Mouse (Mus musculus): Measurements from ENCODE around the gene Tnfaip8l1. TPM values are rescaled to one million over a fixed set of nuclear protein-coding genes. Genes with fewer than 3 reads are reported as not detected.
A peak's percentile ranks its signal among the peaks of the same experiment; 100 is the strongest.

Gene Tnfaip8l1
- polyA plus RNA-seq, 1 experiment from 2014 or later, result 6.5 TPM

- H3K9ac ChIP-seq, result peak within 1 kb of the TSS; percentile 75
- peak within 1 kb of the TSS; percentile 98 for H3K4me2 ChIP-seq
- H3K27ac ChIP-seq (replicated peaks), result no peak within 1 kb of the TSS
- WGBS, result 1% methylated on average over 77 of the region's 79 CpGs
- H3K36me3 ChIP-seq, result no peaks in the 10 kb centered on the region
- no peaks in the 10 kb centered on the region for H3K9me3 ChIP-seq
- peak within 1 kb of the TSS; percentile 66 for H3K4me3 ChIP-seq
- H3K4me1 ChIP-seq, result peaks cover 27% of the 10 kb centered on the region
- peaks cover 89% of the 10 kb centered on the region for H3K27me3 ChIP-seq (replicated peaks)
- no peak for ATAC-seq (ENCODE audit: extremely low read depth, insufficient number of reproducible peaks, low FRiP score, low TSS enrichment)
Observed at GRCm38 (mm10) chr17:56139858-56140595, 22.2 kb upstream of the Tnfaip8l1 start, which contains the start of gene Sema6b. Sema6b (minus strand) TSS chr17:56140343.

- Histone ChIP-seq H3K9me3 (no peaks in the 10 kb centered on the region), H3K27me3 (replicated peaks) (peaks cover 99% of the 10 kb centered on the region), H3K4me1 (peaks cover 27% of the 10 kb centered on the region), H3K9ac (peak overlapping the region; percentile 59), H3K4me3 (peak overlapping the region; percentile 49), H3K27ac (replicated peaks) (no peak overlapping the region), H3K36me3 (no peaks in the 10 kb centered on the region), H3K4me2 (peak overlapping the region; percentile 73)
- WGBS, result 2% methylated on average over 42 of the region's 47 CpGs
- ATAC-seq (ENCODE audit: extremely low read depth, insufficient number of reproducible peaks, low FRiP score, low TSS enrichment), result no peak
Observed at GRCm38 (mm10) chr17:56141702-56142605, 20.3 kb upstream of the Tnfaip8l1 start.

- no peak for ATAC-seq (ENCODE audit: extremely low read depth, insufficient number of reproducible peaks, low FRiP score, low TSS enrichment)
- Histone ChIP-seq H3K9ac (no peak overlapping the region), H3K27me3 (replicated peaks) (peaks cover 100% of the 10 kb centered on the region), H3K36me3 (no peaks in the 10 kb centered on the region), H3K27ac (replicated peaks) (no peak overlapping the region), H3K9me3 (no peaks in the 10 kb centered on the region), H3K4me3 (no peak overlapping the region), H3K4me1 (peaks cover 28% of the 10 kb centered on the region), H3K4me2 (no peak overlapping the region)
- WGBS, result 64% methylated on average over 9 of the region's 9 CpGs
Observed at GRCm38 (mm10) chr17:56144546-56144945, 17.7 kb upstream of the Tnfaip8l1 start.

DNA sequence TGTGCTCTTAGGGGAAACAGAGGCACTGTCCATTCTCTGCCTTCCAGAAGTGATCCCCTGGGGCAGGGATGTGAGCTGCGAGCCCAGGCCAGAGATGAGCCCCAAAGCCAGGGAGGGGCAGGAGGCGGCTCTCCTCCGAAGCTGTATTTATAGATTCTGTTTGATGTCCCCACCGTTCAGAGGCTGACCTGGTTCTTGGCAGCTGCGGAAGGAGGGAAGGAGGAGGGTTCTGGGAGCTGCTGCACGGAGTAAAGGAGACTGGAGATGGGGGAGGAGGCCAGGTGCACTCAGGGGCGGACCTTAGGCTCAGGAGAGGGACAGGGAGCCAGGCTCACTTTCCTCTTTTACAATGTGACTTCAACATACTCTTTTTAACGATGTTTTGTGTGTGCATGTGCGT lies 16.1 kb upstream of the Tnfaip8l1 start:
- no peak overlapping the region for H3K9ac ChIP-seq
- no peaks in the 10 kb centered on the region for H3K9me3 ChIP-seq
- no peak overlapping the region for H3K4me3 ChIP-seq
- ATAC-seq (ENCODE audit: extremely low read depth, insufficient number of reproducible peaks, low FRiP score, low TSS enrichment), result no peak
- H3K4me2 ChIP-seq, result no peak overlapping the region
- H3K27ac ChIP-seq (replicated peaks), result no peak overlapping the region
- H3K27me3 ChIP-seq (replicated peaks), result peaks cover 100% of the 10 kb centered on the region
- no peaks in the 10 kb centered on the region for H3K36me3 ChIP-seq
- H3K4me1 ChIP-seq, result peaks cover 24% of the 10 kb centered on the region
- 13% methylated on average over 9 of the region's 9 CpGs for WGBS

- peaks cover 98% of the 10 kb centered on the region for H3K27me3 ChIP-seq (replicated peaks)
Observed at GRCm38 (mm10) chr17:56147420-56147819, 14.9 kb upstream of the Tnfaip8l1 start.

GRCm38 (mm10) chr17:56148280-56148679 lies 14.0 kb upstream of the Tnfaip8l1 start:
- ATAC-seq (ENCODE audit: extremely low read depth, insufficient number of reproducible peaks, low FRiP score, low TSS enrichment), result no peak
- 0 out of 2 replicates have a peak overlapping the region, but pooled peaks have one; percentile 44 for H3K4me2 ChIP-seq
- peaks cover 11% of the 10 kb centered on the region for H3K4me1 ChIP-seq
- 19% methylated on average over 9 of the region's 9 CpGs for WGBS
- H3K4me3 ChIP-seq, result no peak overlapping the region
- H3K9ac ChIP-seq, result no peak overlapping the region
- no peaks in the 10 kb centered on the region for H3K9me3 ChIP-seq
- peaks cover 98% of the 10 kb centered on the region for H3K27me3 ChIP-seq (replicated peaks)
- no peak overlapping the region for H3K27ac ChIP-seq (replicated peaks)
- no peaks in the 10 kb centered on the region for H3K36me3 ChIP-seq

More at GRCm38 (mm10) chr17:56147420-56147819, 14.9 kb upstream of the Tnfaip8l1 start:
- H3K27ac ChIP-seq (replicated peaks), result no peak overlapping the region
- peaks cover 12% of the 10 kb centered on the region for H3K4me1 ChIP-seq
- no peak for ATAC-seq (ENCODE audit: extremely low read depth, insufficient number of reproducible peaks, low FRiP score, low TSS enrichment)
- H3K36me3 ChIP-seq, result no peaks in the 10 kb centered on the region
- H3K4me2 ChIP-seq, result no peak overlapping the region
- H3K9ac ChIP-seq, result no peak overlapping the region
- no peaks in the 10 kb centered on the region for H3K9me3 ChIP-seq
- 46% methylated on average over 12 of the region's 12 CpGs for WGBS
- no peak overlapping the region for H3K4me3 ChIP-seq

DNA sequence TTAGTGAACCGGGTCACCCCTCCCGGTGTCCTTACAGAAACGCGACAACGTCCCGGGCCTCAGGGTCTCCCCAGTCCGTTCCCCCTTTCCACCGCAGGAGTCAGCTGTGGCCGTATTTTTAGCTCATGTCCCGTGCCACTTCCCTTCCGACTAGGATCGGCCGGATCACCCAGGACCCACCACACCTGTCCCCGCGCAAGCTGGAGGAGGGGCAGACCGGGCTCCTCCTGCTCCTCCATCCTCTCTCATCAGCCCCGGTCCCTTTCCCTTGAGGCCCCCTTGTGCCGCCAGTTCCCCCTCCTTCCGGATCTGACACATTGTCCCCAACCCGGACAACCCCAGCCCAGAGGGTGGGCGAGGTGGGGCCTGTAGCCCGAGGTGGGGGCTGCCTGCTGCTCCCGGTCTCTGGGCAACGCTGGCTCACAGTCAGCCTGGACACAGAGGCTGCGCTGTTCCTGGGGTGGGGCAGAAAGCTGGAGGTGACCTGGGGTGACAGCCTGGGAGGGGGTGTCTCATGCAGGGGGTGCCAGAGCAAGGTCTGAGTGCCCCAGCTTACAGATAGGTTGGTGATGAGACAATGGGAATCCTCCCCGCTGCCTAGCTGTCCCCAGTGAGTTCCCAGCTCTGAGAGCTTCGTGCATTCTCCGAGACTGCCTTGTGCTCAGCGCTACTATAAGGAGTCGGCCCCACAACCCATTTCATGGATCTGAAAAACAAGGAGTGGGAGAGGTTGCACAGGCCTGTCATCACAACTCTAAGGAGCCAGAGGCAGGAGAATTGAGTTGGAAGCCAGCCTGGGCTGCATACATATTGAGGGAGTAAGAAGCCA lies 13.3 kb upstream of the Tnfaip8l1 start:
- H3K36me3 ChIP-seq, result no peaks in the 10 kb centered on the region
- H3K9me3 ChIP-seq, result no peaks in the 10 kb centered on the region
- H3K27me3 ChIP-seq (replicated peaks), result peaks cover 98% of the 10 kb centered on the region
- no peak for ATAC-seq (ENCODE audit: extremely low read depth, insufficient number of reproducible peaks, low FRiP score, low TSS enrichment)
- H3K4me1 ChIP-seq, result peaks cover 17% of the 10 kb centered on the region
- WGBS, result 3% methylated on average over 30 of the region's 30 CpGs
- H3K4me2 ChIP-seq, result peak overlapping the region; percentile 44
- H3K9ac ChIP-seq, result peak overlapping the region; percentile 44
- H3K27ac ChIP-seq (replicated peaks), result no peak overlapping the region
- H3K4me3 ChIP-seq, result peak overlapping the region; percentile 24

DNA sequence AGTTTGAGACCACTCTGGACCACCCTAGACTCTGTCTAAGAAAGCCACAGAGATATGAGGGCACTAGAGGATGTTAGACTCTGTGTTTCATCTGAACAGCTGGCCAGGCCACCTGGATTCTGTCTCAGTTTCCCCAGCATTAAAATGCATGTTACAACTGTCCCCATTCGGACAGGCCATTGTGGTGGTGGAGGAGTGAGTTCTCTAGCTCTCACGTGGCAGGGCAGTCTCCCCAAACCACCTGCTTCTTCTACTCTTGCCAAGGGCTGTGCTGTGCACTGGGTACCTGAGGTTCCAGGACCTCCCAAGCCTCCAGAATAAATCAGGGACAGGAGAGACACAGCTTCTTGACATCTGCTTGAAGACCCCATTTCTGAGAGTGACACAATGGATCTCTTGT lies 12.4 kb upstream of the Tnfaip8l1 start:
- Histone ChIP-seq H3K27ac (replicated peaks) (no peak overlapping the region), H3K9ac (no peak overlapping the region), H3K9me3 (no peaks in the 10 kb centered on the region), H3K4me1 (peaks cover 17% of the 10 kb centered on the region), H3K27me3 (replicated peaks) (peaks cover 98% of the 10 kb centered on the region), H3K36me3 (no peaks in the 10 kb centered on the region), H3K4me2 (no peak overlapping the region), H3K4me3 (no peak overlapping the region)
- no peak for ATAC-seq (ENCODE audit: extremely low read depth, insufficient number of reproducible peaks, low FRiP score, low TSS enrichment)
- 37% methylated on average over 2 of the region's 2 CpGs for WGBS

- peaks cover 13% of the 10 kb centered on the region for H3K4me1 ChIP-seq
- no peak overlapping the region for H3K9ac ChIP-seq
- H3K36me3 ChIP-seq, result no peaks in the 10 kb centered on the region
- WGBS, result 31% methylated on average over 9 of the region's 9 CpGs
- H3K4me2 ChIP-seq, result no peak overlapping the region
- H3K27ac ChIP-seq (replicated peaks), result no peak overlapping the region
- H3K4me3 ChIP-seq, result no peak overlapping the region
- ATAC-seq (ENCODE audit: extremely low read depth, insufficient number of reproducible peaks, low FRiP score, low TSS enrichment), result no peak
- H3K27me3 ChIP-seq (replicated peaks), result peaks cover 97% of the 10 kb centered on the region
- H3K9me3 ChIP-seq, result no peaks in the 10 kb centered on the region
Observed at GRCm38 (mm10) chr17:56153643-56154042, 8.6 kb upstream of the Tnfaip8l1 start.

GRCm38 (mm10) chr17:56159729-56160128 lies 2.5 kb upstream of the Tnfaip8l1 start:
- Histone ChIP-seq H3K4me1 (peaks cover 22% of the 10 kb centered on the region), H3K9ac (no peak overlapping the region), H3K4me3 (no peak overlapping the region), H3K4me2 (no peak overlapping the region), H3K9me3 (no peaks in the 10 kb centered on the region), H3K36me3 (no peaks in the 10 kb centered on the region), H3K27ac (replicated peaks) (no peak overlapping the region), H3K27me3 (replicated peaks) (peaks cover 67% of the 10 kb centered on the region)
- 3% methylated on average over 9 of the region's 9 CpGs for WGBS
- ATAC-seq (ENCODE audit: extremely low read depth, insufficient number of reproducible peaks, low FRiP score, low TSS enrichment), result no peak

Measured in heart, embryonic 13.5 days (tissue).